Mouse (Mus musculus) midbrain, embryonic 16.5 days (tissue): ENCODE measurements around the gene Trim58. TPM values are rescaled to one million over a fixed set of nuclear protein-coding genes. Genes with fewer than 3 reads are reported as not detected.

Experiments
- ATAC-seq: fragments of 200-750 bp; cut with Nextera tagmentation; 2 replicates; pipeline ENCODE4 v1.8.0; 2017; ENCODE audit warnings: moderate TSS enrichment
- H3K27ac ChIP-seq: fragments of 300-500 bp; sonication (generic); 2 replicates; pipeline ENCODE4 v1.5.1; 2014; ENCODE audit warnings: mild to moderate bottlenecking, low read length, mixed read lengths
- H3K27me3 ChIP-seq: fragments of 300-500 bp; sonication (generic); 2 replicates; pipeline ENCODE4 v1.6.1; 2014; ENCODE audit warnings: low read depth, low read length, mixed read lengths; ENCODE audit not compliant: control insufficient read depth, insufficient read depth
- H3K36me3 ChIP-seq: fragments of 300-500 bp; sonication (generic); 2 replicates; pipeline ENCODE4 v1.6.1; 2014; ENCODE audit warnings: mild to moderate bottlenecking, low read length, moderate library complexity, mixed read lengths; ENCODE audit not compliant: control insufficient read depth, insufficient read depth
- H3K4me1 ChIP-seq: fragments of 300-500 bp; sonication (generic); 2 replicates; pipeline ENCODE4 v1.6.1; 2014; ENCODE audit warnings: mild to moderate bottlenecking, low read length, mixed read lengths; ENCODE audit not compliant: control insufficient read depth, insufficient read depth
- H3K4me2 ChIP-seq: fragments of 300-500 bp; sonication (generic); 2 replicates; pipeline ENCODE4 v1.6.1; 2014; ENCODE audit warnings: mild to moderate bottlenecking, low read length, mixed read lengths
- H3K4me3 ChIP-seq: fragments of 300-500 bp; sonication (generic); 2 replicates; pipeline ENCODE4 v1.5.1; 2014; ENCODE audit warnings: low read depth, mild to moderate bottlenecking, low read length, moderate library complexity, mixed read lengths
- H3K9ac ChIP-seq: fragments of 300-500 bp; sonication (generic); 2 replicates; pipeline ENCODE4 v1.6.1; 2014; ENCODE audit warnings: low read depth, low read length, mixed read lengths
- H3K9me3 ChIP-seq: fragments of 300-500 bp; sonication (generic); replicated peaks from 2 replicates; pipeline ENCODE4 v1.6.1; 2014; ENCODE audit warnings: mild to moderate bottlenecking, low read length, mixed read lengths; ENCODE audit not compliant: control insufficient read depth, poor library complexity, severe bottlenecking
- WGBS: fragments of 180-500 bp; shearing (Covaris S2); extraction: QIAGEN DNeasy Blood & Tissue Kit; methylation state at CpG from one replicate; pipeline ENCODE4 v1.1.7; 2014; 5-methylcytosine and 5-hydroxymethylcytosine counted together
- polyA plus RNA-seq: library from polyadenylated mRNA; unstranded; fragments of >200 nt; fragmentation: Nextera tagmentation; extraction: Ambion mirVana; gene quantifications from 2 replicates; pipeline ENCODE4 v1.2.1, GENCODE M21; 2015

Gene Trim58
- polyA plus RNA-seq, 1 experiment from 2014 or later = 0.19 TPM

DNA sequence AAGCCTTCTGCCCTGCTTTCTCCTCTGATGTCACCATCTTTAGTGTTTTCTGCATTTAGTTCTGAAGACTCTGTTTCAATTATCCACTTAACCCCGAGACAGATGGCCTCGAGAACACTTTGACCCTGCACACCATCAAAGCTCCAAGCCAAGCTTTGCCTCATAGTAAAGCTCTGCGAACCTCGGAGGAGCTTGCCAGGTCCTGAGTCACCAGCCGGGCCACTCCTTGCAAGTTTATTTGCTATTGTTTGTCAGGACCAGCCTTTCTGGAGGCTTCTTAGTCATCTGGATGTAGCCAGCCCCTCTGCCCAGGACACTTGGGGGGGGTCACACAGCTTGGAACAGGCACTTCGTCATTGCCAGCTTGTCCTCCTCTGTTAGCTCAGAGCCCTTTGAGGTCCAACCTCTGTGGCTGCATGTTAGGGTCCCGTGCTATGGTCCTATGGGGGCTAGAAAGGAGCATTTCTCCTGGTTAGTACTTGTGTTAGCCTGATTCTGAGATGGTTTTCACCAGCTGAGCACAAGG, 2.0 kb upstream of the Trim58 start:
- Histone ChIP-seq H3K9ac (no peak overlapping the region), H3K9me3 (no peaks in the 10 kb centered on the region)

DNA sequence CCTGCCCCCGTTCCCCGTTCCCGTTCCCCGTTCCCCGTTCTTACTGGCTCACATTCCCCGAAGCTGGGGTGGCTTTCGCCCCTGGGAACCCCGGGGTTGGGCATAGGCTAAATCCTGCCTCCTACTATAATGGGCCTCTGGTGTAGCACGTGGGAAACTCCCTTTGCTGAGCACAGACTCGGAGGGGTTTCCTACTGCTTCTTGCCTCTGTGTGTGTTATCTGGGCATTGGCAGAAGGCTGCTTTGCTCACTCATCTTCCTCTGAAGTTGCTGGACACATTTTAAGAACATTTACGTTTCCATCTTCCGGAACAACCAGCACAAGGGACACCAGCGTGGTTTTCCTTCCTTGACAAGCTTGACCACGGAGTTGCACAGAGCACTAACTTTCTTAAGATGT, 792 bp downstream of the Trim58 start:
- ATAC-seq = no peak
- no peaks in the 10 kb centered on the region for H3K36me3 ChIP-seq
- 27% methylated on average over 14 of the region's 14 CpGs for WGBS
- no peaks in the 10 kb centered on the region for H3K9me3 ChIP-seq
- no peak overlapping the region for H3K27ac ChIP-seq
- H3K4me1 ChIP-seq = peaks cover 8% of the 10 kb centered on the region; the same call in 1 of the 2 replicates
- H3K27me3 ChIP-seq = no peaks in the 10 kb centered on the region
- H3K4me3 ChIP-seq = peak overlapping the region; percentile 48
- peak overlapping the region; percentile 99 for H3K4me2 ChIP-seq
- H3K9ac ChIP-seq = no peak overlapping the region

More for the DNA sequence above, 2.0 kb upstream of the Trim58 start:
- 65% methylated on average over 7 of the region's 7 CpGs for WGBS
- ATAC-seq = no peak
- Histone ChIP-seq H3K36me3 (no peaks in the 10 kb centered on the region), H3K4me3 (no peak overlapping the region), H3K27me3 (no peaks in the 10 kb centered on the region), H3K4me2 (no peak overlapping the region), H3K27ac (no peak overlapping the region), H3K4me1 (peaks cover 8% of the 10 kb centered on the region; the same call in 1 of the 2 replicates)

DNA sequence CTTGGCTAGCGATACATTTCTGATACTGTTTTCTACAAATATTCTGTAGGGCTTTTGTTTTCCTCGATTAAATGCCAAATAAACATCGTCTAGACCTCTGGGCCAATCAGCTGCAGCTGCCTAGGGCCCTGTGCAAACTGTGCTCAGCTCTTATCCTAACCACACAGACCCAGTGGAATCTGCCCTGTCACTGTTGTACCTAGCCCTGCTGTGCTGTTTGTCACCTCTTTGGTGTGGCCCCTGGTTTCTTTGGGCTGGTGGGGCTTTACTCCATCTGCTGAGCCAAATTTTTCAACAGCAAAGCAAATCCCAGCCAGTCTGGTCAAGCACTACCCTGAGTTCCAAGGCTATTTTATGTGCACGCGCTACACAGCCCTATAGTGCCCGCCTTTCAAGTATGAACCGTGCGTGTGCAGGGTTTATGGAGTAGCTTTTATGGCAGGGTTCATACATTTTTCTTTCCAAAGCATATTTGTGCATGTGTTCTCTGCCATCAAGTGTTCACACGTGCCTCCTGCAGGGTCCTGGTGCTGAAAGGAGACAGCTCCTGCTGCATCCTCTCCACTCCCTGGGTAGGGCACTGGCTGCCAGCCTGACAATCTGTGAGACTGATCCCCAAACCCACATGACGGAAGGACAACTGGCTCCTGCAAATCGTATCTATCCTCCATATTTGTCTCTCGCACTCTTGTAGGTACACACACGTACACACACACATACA, 1.5 kb downstream of the Trim58 start:
- no peaks in the 10 kb centered on the region for H3K36me3 ChIP-seq
- no peak for ATAC-seq
- 87% methylated on average over 13 of the region's 13 CpGs for WGBS
- H3K4me2 ChIP-seq = no peak overlapping the region
- H3K9ac ChIP-seq = no peak overlapping the region
- H3K27me3 ChIP-seq = no peaks in the 10 kb centered on the region
- H3K9me3 ChIP-seq = no peaks in the 10 kb centered on the region
- no peak overlapping the region for H3K4me3 ChIP-seq
- H3K4me1 ChIP-seq = peaks cover 8% of the 10 kb centered on the region; the same call in 1 of the 2 replicates
- no peak overlapping the region for H3K27ac ChIP-seq

DNA sequence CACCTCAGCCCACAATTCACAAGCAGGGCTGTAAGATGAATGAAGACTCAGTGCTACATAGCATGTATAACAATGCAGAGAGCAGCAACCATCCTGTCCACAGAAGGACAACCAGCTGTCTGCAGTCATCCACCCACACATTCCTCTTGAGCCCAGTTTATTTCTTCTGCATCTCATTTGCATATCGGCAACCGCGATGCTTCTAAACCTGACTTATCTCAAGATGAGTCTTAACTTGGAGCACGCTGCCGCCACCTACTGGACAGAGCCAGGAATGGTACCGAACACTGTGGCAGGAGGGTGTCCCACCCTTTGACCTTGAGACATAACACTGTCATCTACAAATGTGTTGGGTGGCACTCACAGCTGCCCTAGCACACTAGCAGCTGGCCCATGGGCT, 3.1 kb downstream of the Trim58 start:
- H3K9me3 ChIP-seq = no peaks in the 10 kb centered on the region
- H3K4me2 ChIP-seq = no peak overlapping the region
- H3K27me3 ChIP-seq = no peaks in the 10 kb centered on the region
- no peak overlapping the region for H3K9ac ChIP-seq
- no peak for ATAC-seq
- no peak overlapping the region for H3K4me3 ChIP-seq
- no peaks in the 10 kb centered on the region for H3K36me3 ChIP-seq
- 37% methylated on average over 6 of the region's 6 CpGs for WGBS
- no peak overlapping the region for H3K27ac ChIP-seq
- H3K4me1 ChIP-seq = peaks cover 8% of the 10 kb centered on the region; the same call in 1 of the 2 replicates

DNA sequence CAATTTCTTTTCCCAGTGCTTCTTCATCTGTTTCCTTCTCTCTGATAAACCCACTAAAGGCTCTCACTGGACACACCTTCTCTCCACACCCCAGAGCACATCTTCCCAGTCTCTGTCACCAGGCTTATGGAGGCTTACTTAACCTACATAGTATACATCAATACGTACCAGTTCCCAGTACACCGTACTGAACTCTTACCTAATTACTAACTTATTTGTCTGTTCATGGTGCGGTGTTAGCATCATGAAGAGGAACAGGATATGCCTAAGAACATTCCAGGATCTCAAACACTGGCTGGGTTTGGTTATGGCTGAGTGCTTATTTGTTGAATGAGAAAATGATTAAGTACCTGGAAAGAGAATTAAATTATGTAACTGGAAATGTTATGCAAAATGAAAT, 14.9 kb downstream of the Trim58 start:
- Histone ChIP-seq H3K4me2 (no peak overlapping the region), H3K4me3 (no peak overlapping the region), H3K9ac (no peak overlapping the region), H3K27ac (no peak overlapping the region), H3K4me1 (no peaks in the 10 kb centered on the region), H3K27me3 (no peaks in the 10 kb centered on the region), H3K9me3 (no peaks in the 10 kb centered on the region), H3K36me3 (no peaks in the 10 kb centered on the region)
- ATAC-seq = no peak
- 92% methylated on average over 3 of the region's 3 CpGs for WGBS

DNA sequence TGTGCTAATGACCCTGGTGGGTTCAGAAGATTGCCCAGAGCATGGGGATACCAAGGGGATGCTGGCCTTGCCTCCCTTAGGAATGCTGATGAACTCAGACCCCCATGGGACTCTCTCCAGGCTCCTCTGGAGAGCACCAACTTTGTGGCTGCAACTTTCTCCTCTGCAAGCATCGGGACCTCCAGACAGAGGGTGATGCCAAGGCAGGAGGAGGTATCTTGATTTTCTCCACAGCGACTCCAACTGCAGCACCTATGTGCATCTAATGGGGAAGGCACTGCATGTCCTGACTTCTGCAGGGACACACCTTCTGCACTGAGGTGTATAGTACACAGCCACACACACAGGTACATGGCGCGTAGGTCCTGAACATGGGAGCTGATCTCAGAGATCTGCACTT, 18.3 kb downstream of the Trim58 start, which contains the start of gene Olfr322:
Gene Olfr322 (plus strand): TSS at position 187 of the 400 bp plus-strand sequence.
- no peak within 1 kb of the TSS for H3K27ac ChIP-seq
- no peak for ATAC-seq
- no peaks in the 10 kb centered on the region for H3K36me3 ChIP-seq
- H3K4me3 ChIP-seq = no peak within 1 kb of the TSS
- no peak within 1 kb of the TSS for H3K9ac ChIP-seq
- 92% methylated on average over 4 of the region's 4 CpGs for WGBS
- no peaks in the 10 kb centered on the region for H3K27me3 ChIP-seq
- no peaks in the 10 kb centered on the region for H3K9me3 ChIP-seq
- H3K4me1 ChIP-seq = no peaks in the 10 kb centered on the region
- no peak within 1 kb of the TSS for H3K4me2 ChIP-seq

DNA sequence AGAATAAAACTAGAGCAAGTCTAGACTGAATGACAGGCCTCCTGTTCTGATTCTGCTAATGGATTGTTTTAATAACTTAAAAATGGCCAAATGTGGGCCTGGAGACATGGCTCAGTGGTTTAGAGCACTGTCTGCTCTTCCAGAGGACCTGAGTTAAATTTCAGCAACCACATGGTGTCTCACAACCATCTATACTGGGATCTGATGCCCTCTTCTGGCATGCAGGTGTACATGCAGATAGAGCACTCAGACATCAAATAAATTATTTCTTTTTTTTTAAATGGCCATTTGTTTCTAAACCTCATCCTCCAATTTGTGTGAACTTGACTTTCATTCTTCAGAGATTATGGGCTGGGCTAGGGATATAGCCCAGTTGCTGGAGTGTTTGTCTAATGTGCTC, 29.0 kb downstream of the Trim58 start:
- H3K27ac ChIP-seq = no peak overlapping the region
- H3K9me3 ChIP-seq = no peaks in the 10 kb centered on the region
- no peak overlapping the region for H3K4me3 ChIP-seq
- no peak for ATAC-seq
- H3K4me2 ChIP-seq = no peak overlapping the region
- no peaks in the 10 kb centered on the region for H3K4me1 ChIP-seq
- H3K9ac ChIP-seq = no peak overlapping the region
- H3K36me3 ChIP-seq = no peaks in the 10 kb centered on the region
- H3K27me3 ChIP-seq = no peaks in the 10 kb centered on the region

DNA sequence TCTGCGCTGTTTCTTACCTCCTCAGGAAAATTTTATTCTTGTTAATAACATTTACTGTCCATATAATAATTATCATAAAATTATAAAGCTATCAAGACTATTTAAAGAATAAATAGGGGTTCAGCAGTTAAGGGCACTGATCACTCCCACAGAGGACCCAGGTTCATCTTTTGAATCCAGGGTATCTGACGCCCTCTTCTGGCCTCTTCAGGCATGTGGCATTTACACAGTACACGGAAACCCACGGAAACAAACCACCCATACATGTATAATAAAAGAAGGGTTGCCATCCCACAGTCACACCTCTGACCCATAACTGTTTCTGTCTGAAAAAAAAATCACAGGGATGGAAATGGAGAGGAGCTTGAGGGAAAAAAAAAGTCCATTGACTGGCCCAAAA, 31.6 kb downstream of the Trim58 start:
- Histone ChIP-seq H3K9ac (no peak overlapping the region), H3K27ac (no peak overlapping the region), H3K36me3 (no peaks in the 10 kb centered on the region), H3K4me3 (no peak overlapping the region), H3K27me3 (no peaks in the 10 kb centered on the region), H3K9me3 (no peaks in the 10 kb centered on the region), H3K4me1 (no peaks in the 10 kb centered on the region), H3K4me2 (no peak overlapping the region)
- ATAC-seq = no peak
- 52% methylated on average over 4 of the region's 4 CpGs for WGBS

DNA sequence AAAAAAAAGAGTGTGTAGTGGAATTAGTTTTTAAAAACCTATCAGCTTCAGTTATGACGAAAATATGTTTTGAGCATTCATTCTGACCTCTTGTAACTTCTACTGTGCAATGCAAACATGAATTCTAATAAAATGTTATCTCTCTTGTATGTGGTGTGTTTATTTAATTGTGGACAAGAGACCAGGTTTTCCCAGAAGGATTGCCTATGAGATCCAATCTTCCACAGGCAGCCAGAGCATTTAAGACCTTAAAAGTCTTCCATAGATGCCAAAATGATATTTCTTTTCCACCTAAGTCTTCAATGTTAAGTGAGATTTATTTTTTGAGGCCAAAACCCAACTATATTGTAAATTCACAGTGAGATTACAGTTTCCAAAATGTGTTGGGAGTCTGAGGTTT, 40.5 kb downstream of the Trim58 start, which contains the start of gene Olfr320:
Gene Olfr320 (plus strand): TSS at position 301 of the 400 bp plus-strand sequence.
- 84% methylated on average over 1 of the region's 1 CpGs for WGBS
- Histone ChIP-seq H3K4me2 (no peak within 1 kb of the TSS), H3K4me1 (no peaks in the 10 kb centered on the region), H3K27ac (no peak within 1 kb of the TSS), H3K36me3 (no peaks in the 10 kb centered on the region), H3K9me3 (no peaks in the 10 kb centered on the region), H3K27me3 (no peaks in the 10 kb centered on the region), H3K4me3 (no peak within 1 kb of the TSS), H3K9ac (no peak within 1 kb of the TSS)
- no peak for ATAC-seq
